Mouse (Mus musculus) cerebellum, adult 11-12 months (tissue): ENCODE measurements at regions not wholly inside any gene's neighbourhood (a gene's known extent, or its start where the extent isn't known, plus 50 kb on each side); places are given as distances from the start of the nearest gene placed in this dataset.
A peak's percentile ranks its signal among the peaks of the same experiment; 100 is the strongest.
"Not testable (repeated sequence)": the region's sequence is repeated elsewhere in the genome, so short reads cannot be mapped to it uniquely, and the experiment has no call there.

Experiments
- DNase-seq: peaks from one replicate; pipeline ENCODE4 v3.0.0; 2022

DNA sequence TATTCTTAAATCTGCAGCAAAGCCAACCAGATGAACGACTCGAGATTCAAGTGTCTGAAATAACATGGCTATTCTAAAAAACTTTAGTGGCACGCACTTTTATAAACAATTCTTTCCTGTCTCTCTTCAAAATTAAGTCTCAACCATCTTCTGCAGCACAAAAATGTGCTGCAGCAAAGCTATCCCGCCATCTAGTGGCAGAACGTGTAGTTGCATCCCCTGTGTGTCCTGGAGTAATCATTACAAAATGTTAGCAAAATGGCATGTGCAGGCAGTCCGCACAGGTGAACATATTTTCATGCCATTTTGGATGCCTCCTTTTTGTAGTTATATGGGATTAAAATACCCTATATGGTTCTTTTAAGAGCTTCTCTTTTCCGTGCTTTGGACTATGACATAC, 293.1 kb upstream of the Slc7a14 start:
- DNase-seq: peak; percentile 40

DNA sequence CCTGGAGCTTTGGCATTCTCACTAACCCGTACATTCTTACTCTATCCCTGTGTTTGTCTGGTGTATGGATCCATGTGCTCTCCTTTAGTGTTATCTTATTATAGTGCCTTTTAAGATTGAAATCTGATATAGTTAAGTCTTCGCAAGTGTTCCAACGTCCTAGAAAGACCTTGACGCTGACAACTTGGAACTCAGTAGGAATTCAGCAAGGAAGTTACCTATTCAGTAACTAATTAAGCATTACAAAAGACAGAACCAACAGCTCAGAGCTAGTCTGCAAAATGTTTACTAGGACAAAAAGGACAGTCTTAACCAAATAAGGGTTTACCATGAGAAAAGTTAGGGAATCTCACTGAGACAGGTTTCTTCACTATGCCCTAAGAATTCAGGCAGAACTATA, 286.4 kb upstream of the Slc7a14 start:
- not testable (repeated sequence) for DNase-seq

DNA sequence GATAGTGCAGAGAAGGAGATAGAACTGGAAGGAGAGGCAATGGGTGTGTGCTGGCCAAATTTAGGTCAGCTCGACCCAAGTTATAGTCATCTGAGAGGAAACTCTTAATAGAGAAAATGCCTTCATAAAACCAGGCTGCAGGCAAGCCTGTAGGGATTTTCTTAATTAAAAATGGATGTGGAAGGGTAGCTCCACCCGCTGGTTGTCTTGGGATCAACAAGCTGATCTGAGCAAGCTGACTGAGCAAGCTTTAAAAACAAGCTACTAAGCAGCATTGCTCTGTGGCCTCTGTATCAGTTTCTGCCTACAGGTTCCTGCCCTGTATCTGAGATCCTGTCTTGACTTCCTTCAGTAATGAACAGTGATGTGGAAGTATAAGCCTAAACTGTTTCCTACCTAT, 275.8 kb upstream of the Slc7a14 start:
- DNase-seq: no peak

DNA sequence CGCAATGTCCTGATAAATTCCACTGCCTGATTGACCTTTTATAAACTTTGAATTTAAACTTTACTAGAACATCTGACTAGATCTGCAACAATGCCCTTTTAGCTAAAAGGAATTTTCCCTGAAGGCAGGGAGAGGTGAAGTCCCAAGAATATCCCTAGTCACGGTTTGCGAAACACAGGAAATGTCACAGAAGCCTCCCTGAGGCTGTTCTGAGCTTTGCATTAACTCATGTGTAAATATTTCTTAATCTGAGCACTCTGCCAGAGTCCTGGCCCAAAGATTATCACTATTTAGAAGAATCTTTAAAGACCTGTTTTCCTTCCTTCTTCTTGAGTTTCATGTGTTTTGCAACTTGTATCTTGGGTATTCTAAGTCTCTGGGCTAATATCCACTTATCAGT, 263.7 kb upstream of the Slc7a14 start:
- DNase-seq: no peak
